Mouse (Mus musculus): ENCODE data around the gene Glrx2.

- TF ChIP-seq CTCF (conservative IDR thresholded peaks at IDR 0.05; ENCODE audit: low read length) (no peak), NANOG (IDR thresholded peaks at IDR 0.05; ENCODE audit: borderline replicate concordance, low read length) (no peak)
These were observed 29.7 kb downstream of the Glrx2 start for GRCm38 (mm10) chr1:143745871-143746270.
